Mouse (Mus musculus) layer of hippocampus, adult 6 months (tissue): ENCODE measurements around the gene Pax1. TPM values are rescaled to one million over a fixed set of nuclear protein-coding genes. Genes with fewer than 3 reads are reported as not detected.

Experiments
- long read RNA-seq, 2 experiments: library from polyadenylated mRNA; unstranded; transcript quantifications; one replicate each; pipeline ENCODE4 v2.0.0; 2019 to 2020
- polyA plus RNA-seq: library from polyadenylated mRNA; unstranded; fragments of <200 nt; fragmentation: Nextera tagmentation; gene quantifications from 2 replicates; pipeline ENCODE4 v1.2.3, GENCODE M21; 2021

Pax1 gene
- polyA plus RNA-seq, result 0.11 TPM in 1 of 2 replicates, not detected in the other
- long read RNA-seq, experiment 1, result 0 reads
- long read RNA-seq, experiment 2, result 0 reads

DNA sequence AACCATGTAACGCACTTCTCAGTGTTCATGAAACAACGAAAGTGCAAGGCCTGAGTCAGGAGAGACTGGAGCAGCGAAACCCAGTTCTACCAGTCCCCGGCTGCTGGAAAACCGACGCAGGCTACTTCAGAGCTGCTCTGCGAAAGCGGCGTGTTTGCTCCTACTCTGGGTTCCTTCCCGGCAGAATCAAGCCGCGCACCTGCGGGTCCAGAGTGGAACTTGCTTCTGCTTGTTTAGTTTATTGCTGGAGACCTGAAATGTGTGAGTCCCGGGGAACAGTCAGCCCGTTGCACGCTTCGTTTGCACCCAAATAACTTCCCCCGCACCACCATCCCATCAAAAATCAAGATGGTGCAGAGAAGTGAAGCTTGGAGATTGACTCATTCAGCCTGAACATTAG lies at the start of gene Pax1:
Gene Pax1 (plus strand): TSS at position 345 of the 400 bp plus-strand sequence.

Other genes with a start within 250 kb of the Pax1 start
- gene Nkx2-2, start 167.7 kb upstream of the Pax1 start, polyA plus RNA-seq, result 1.6 and 2.8 TPM in 2 replicates